Mouse (Mus musculus): ENCODE measurements at regions not wholly inside any gene's neighbourhood (a gene's known extent, or its start where the extent isn't known, plus 50 kb on each side); places are given as distances from the start of the nearest gene placed in this dataset.

- H3K4me3 ChIP-seq (ENCODE audit: insufficient read depth in 1 of 2, low read depth in 1 of 2, low read length in 2 of 2, poor library complexity in 1 of 2, severe bottlenecking in 1 of 2): no peak overlapping the region
- no peaks in the 10 kb centered on the region for H3K4me1 ChIP-seq (ENCODE audit: control insufficient read depth in 2 of 2, insufficient read depth in 2 of 2, low read length in 2 of 2, poor library complexity in 1 of 2)
- H3K9ac ChIP-seq (ENCODE audit: insufficient read depth, low read depth, low read length, poor library complexity, severe bottlenecking): no peak overlapping the region
- no peaks in the 10 kb centered on the region for H3K36me3 ChIP-seq (ENCODE audit: control insufficient read depth, insufficient read depth, low read length, poor library complexity, severe bottlenecking)
- H3K27ac ChIP-seq (ENCODE audit: insufficient read depth, low read depth, low read length, poor library complexity, severe bottlenecking): no peak overlapping the region
- in situ Hi-C loops (cut with MboI; ENCODE audit: low sequenced_read_pairs in 2 of 2, unreplicated experiment in 2 of 2): no loop called here
- no peaks in the 10 kb centered on the region for H3K9me3 ChIP-seq (ENCODE audit: control insufficient read depth, insufficient read depth, low read depth, low read length)
- no peak for DNase-seq (ENCODE audit: low read depth, low spot score)
- TF ChIP-seq CHD2 (IDR thresholded peaks at IDR 0.05; ENCODE audit: low read depth, low read length) (no peak), MAFK (IDR thresholded peaks at IDR 0.05; ENCODE audit: insufficient read depth, low read depth, low read length) (no peak), ZNF384 (IDR thresholded peaks at IDR 0.05; ENCODE audit: low read depth, low read length) (no peak), HCFC1 (IDR thresholded peaks at IDR 0.05; ENCODE audit: borderline replicate concordance, insufficient read depth, low read length) (no peak), ZC3H11A (IDR thresholded peaks at IDR 0.05; ENCODE audit: borderline replicate concordance, low read depth, low read length) (no peak)
These were observed 1128.5 kb upstream of the Zeb2 start for GRCm38 (mm10) chr2:46245717-46246116.

- Histone ChIP-seq H3K4me1 (ENCODE audit: control insufficient read depth in 2 of 2, insufficient read depth in 2 of 2, low read length in 2 of 2, poor library complexity in 1 of 2) (no peaks in the 10 kb centered on the region), H3K9ac (ENCODE audit: insufficient read depth, low read depth, low read length, poor library complexity, severe bottlenecking) (no peak overlapping the region), H3K9me3 (ENCODE audit: control insufficient read depth, insufficient read depth, low read depth, low read length) (no peaks in the 10 kb centered on the region), H3K36me3 (ENCODE audit: control insufficient read depth, insufficient read depth, low read length, poor library complexity, severe bottlenecking) (no peaks in the 10 kb centered on the region), H3K4me3 (ENCODE audit: insufficient read depth in 1 of 2, low read depth in 1 of 2, low read length in 2 of 2, poor library complexity in 1 of 2, severe bottlenecking in 1 of 2) (no peak overlapping the region), H3K27ac (ENCODE audit: insufficient read depth, low read depth, low read length, poor library complexity, severe bottlenecking) (no peak overlapping the region)
- no peak for DNase-seq (ENCODE audit: low read depth, low spot score)
- in situ Hi-C loops (cut with MboI; ENCODE audit: low sequenced_read_pairs in 2 of 2, unreplicated experiment in 2 of 2): no loop called here
- TF ChIP-seq CHD2 (IDR thresholded peaks at IDR 0.05; ENCODE audit: low read depth, low read length) (no peak), HCFC1 (IDR thresholded peaks at IDR 0.05; ENCODE audit: borderline replicate concordance, insufficient read depth, low read length) (no peak), MAFK (IDR thresholded peaks at IDR 0.05; ENCODE audit: insufficient read depth, low read depth, low read length) (no peak), ZC3H11A (IDR thresholded peaks at IDR 0.05; ENCODE audit: borderline replicate concordance, low read depth, low read length) (no peak), ZNF384 (IDR thresholded peaks at IDR 0.05; ENCODE audit: low read depth, low read length) (no peak)
These were observed 1127.5 kb upstream of the Zeb2 start for GRCm38 (mm10) chr2:46244697-46245096.

GRCm38 (mm10) chr2:46242806-46243205, 1125.6 kb upstream of the Zeb2 start:
- in situ Hi-C loops (cut with MboI; ENCODE audit: low sequenced_read_pairs in 2 of 2, unreplicated experiment in 2 of 2): no loop called here
- no peak for DNase-seq (ENCODE audit: low read depth, low spot score)
- no peak for TF ChIP-seq CHD2 (IDR thresholded peaks at IDR 0.05; ENCODE audit: low read depth, low read length)
- no peak for TF ChIP-seq ZNF384 (IDR thresholded peaks at IDR 0.05; ENCODE audit: low read depth, low read length)
- no peak for TF ChIP-seq ZC3H11A (IDR thresholded peaks at IDR 0.05; ENCODE audit: borderline replicate concordance, low read depth, low read length)
- no peak for TF ChIP-seq MAFK (IDR thresholded peaks at IDR 0.05; ENCODE audit: insufficient read depth, low read depth, low read length)
- TF ChIP-seq HCFC1 (IDR thresholded peaks at IDR 0.05; ENCODE audit: borderline replicate concordance, insufficient read depth, low read length): no peak
- H3K9ac ChIP-seq (ENCODE audit: insufficient read depth, low read depth, low read length, poor library complexity, severe bottlenecking): no peak overlapping the region
- no peak overlapping the region for H3K4me3 ChIP-seq (ENCODE audit: insufficient read depth in 1 of 2, low read depth in 1 of 2, low read length in 2 of 2, poor library complexity in 1 of 2, severe bottlenecking in 1 of 2)
- no peaks in the 10 kb centered on the region for H3K4me1 ChIP-seq (ENCODE audit: control insufficient read depth in 2 of 2, insufficient read depth in 2 of 2, low read length in 2 of 2, poor library complexity in 1 of 2)
- no peaks in the 10 kb centered on the region for H3K9me3 ChIP-seq (ENCODE audit: control insufficient read depth, insufficient read depth, low read depth, low read length)
- no peak overlapping the region for H3K27ac ChIP-seq (ENCODE audit: insufficient read depth, low read depth, low read length, poor library complexity, severe bottlenecking)
- H3K36me3 ChIP-seq (ENCODE audit: control insufficient read depth, insufficient read depth, low read length, poor library complexity, severe bottlenecking): no peaks in the 10 kb centered on the region

GRCm38 (mm10) chr2:46239874-46240273, 1122.7 kb upstream of the Zeb2 start:
- TF ChIP-seq HCFC1 (IDR thresholded peaks at IDR 0.05; ENCODE audit: borderline replicate concordance, insufficient read depth, low read length) (no peak), ZC3H11A (IDR thresholded peaks at IDR 0.05; ENCODE audit: borderline replicate concordance, low read depth, low read length) (no peak), MAFK (IDR thresholded peaks at IDR 0.05; ENCODE audit: insufficient read depth, low read depth, low read length) (no peak), ZNF384 (IDR thresholded peaks at IDR 0.05; ENCODE audit: low read depth, low read length) (no peak), CHD2 (IDR thresholded peaks at IDR 0.05; ENCODE audit: low read depth, low read length) (no peak)
- Histone ChIP-seq H3K36me3 (ENCODE audit: control insufficient read depth, insufficient read depth, low read length, poor library complexity, severe bottlenecking) (no peaks in the 10 kb centered on the region), H3K4me3 (ENCODE audit: insufficient read depth in 1 of 2, low read depth in 1 of 2, low read length in 2 of 2, poor library complexity in 1 of 2, severe bottlenecking in 1 of 2) (no peak overlapping the region)

More at GRCm38 (mm10) chr2:46239874-46240273, 1122.7 kb upstream of the Zeb2 start:
- H3K4me1 ChIP-seq (ENCODE audit: control insufficient read depth in 2 of 2, insufficient read depth in 2 of 2, low read length in 2 of 2, poor library complexity in 1 of 2): no peaks in the 10 kb centered on the region
- no peak overlapping the region for H3K27ac ChIP-seq (ENCODE audit: insufficient read depth, low read depth, low read length, poor library complexity, severe bottlenecking)
- no peak overlapping the region for H3K9ac ChIP-seq (ENCODE audit: insufficient read depth, low read depth, low read length, poor library complexity, severe bottlenecking)
- no peak for DNase-seq (ENCODE audit: low read depth, low spot score)
- in situ Hi-C loops (cut with MboI; ENCODE audit: low sequenced_read_pairs in 2 of 2, unreplicated experiment in 2 of 2): no loop called here
- no peaks in the 10 kb centered on the region for H3K9me3 ChIP-seq (ENCODE audit: control insufficient read depth, insufficient read depth, low read depth, low read length)

All from ES-E14 (cell line).